Mouse (Mus musculus) olfactory bulb, adult 2 months (tissue): Measurements from ENCODE around the gene Exosc2.

Source experiments
- CTCF ChIP-seq: fragments of 200-500 bp; IDR thresholded peaks from 2 replicates; pipeline ENCODE4 v1.5.1; 2012; ENCODE audit warnings: low read depth, mild to moderate bottlenecking, low read length, moderate library complexity; ENCODE audit not compliant: insufficient read depth
- POLR2A ChIP-seq: fragments of 200-500 bp; IDR thresholded peaks from 2 replicates; pipeline ENCODE4 v1.6.1; 2012; ENCODE audit warnings: mild to moderate bottlenecking, low read depth, low read length, moderate library complexity; ENCODE audit not compliant: insufficient read depth

- TF ChIP-seq CTCF (0 out of 2 replicates have a peak, but pooled peaks have one; percentile 5), POLR2A (0 out of 2 replicates have a peak, but pooled peaks have one; percentile 26)
Observed at GRCm38 (mm10) chr2:31653971-31654853, 16.3 kb upstream of the Exosc2 start.
